Mouse (Mus musculus) myocyte (in vitro differentiated cells): ENCODE results near the gene Slc9a7.

Source experiments
- POLR2A ChIP-seq: IDR thresholded peaks from one replicate; pipeline ENCODE4 v1.6.1; 2011; ENCODE audit warnings: low read depth, mild to moderate bottlenecking, control low read depth, moderate library complexity; ENCODE audit not compliant: insufficient read length
- REST ChIP-seq: IDR thresholded peaks from one replicate; pipeline ENCODE4 v1.6.1; 2011; ENCODE audit warnings: mild to moderate bottlenecking, control low read depth, moderate library complexity; ENCODE audit not compliant: insufficient read depth, insufficient read length
- TCF12 ChIP-seq: IDR thresholded peaks from one replicate; pipeline ENCODE4 v1.6.1; 2011; ENCODE audit warnings: mild to moderate bottlenecking, control low read depth; ENCODE audit not compliant: poor library complexity, insufficient read depth, severe bottlenecking

DNA sequence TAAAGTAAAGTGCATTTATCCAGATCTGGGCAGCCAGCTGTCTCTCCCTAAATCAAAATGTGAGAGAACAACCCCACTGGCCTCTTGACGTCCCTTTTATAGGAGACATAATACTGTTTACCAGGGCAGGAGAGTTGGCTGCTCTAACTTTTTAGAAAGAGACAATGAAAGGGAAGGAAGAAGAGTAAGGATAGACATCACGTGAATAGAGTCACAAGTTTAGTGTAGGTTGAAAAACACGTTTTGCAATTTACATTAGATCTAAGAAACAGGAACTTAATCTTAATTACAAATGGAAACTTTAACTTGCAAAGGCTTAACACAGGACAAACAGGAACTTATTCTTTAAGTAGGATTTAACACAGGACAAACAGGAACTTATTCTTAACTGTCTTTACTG is 15.6 kb upstream of the Slc9a7 start:
- TF ChIP-seq POLR2A, result no peak
- TF ChIP-seq REST, result no peak
- no peak for TF ChIP-seq TCF12
